Mouse (Mus musculus): Measurements from ENCODE around the gene Cfap74.

Cfap74 gene

DNA sequence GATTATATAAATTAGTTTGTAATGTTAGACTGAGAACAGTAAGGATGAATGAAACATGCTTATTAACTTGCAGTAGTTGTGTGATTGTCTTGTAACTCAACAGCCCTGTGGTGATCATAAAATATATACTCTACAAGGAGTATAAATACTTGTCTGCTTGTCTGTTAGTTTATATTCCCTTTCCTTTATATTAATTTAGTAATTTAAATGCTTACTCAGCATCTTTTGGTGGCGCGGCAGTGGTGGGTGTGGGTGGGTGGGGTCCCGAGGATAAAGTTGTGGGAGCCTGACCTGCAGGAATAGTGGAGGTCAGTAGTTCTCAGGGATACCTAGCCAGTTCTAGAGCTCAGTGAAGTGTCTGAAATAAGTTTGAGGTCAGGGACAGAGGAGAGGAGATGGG is 89.0 kb downstream of the Cfap74 start:
- DNase-seq (ENCODE audit: low spot score in 2 of 2): no peak

DNA sequence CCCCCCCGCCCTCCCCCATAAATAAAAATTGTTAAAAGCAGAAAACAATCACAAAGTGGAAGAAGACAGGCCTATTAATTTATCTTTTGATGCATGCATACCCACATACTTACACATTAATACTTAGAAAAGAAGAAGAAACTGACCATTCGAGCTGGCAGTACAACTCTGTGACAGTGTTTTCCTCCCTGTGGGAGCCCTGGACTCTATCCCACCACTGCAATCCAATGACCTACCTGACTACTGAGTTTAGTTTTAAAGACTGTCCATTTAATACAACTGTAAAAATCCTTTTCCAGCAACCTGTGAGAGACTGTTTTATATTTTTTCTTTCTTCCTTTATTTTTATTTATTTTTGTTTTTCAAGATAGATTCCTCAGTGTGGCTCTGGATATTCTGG is 92.1 kb downstream of the Cfap74 start:
- DNase-seq (ENCODE audit: low spot score in 2 of 2): no peak

DNA sequence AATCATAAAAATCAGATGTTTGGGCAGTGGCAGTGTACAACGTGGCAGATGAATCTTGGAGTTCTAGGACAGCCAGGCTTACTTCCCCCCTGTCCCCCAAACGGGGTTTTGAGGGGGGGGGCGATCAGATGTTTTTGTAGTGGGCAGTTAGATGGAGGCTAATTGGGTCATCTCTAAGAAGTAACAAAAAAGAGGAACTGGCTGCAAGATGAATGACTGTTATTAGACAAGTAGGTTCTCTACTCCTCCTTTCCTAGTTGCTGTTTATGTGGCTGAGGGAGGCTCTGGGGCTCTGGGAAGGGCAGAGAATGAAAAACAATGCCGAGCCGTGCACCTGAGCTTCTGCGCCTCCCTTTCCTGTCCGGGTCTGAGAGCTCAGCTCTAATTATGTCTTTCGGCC is 96.1 kb downstream of the Cfap74 start:
- DNase-seq (ENCODE audit: low spot score in 2 of 2): no peak

DNA sequence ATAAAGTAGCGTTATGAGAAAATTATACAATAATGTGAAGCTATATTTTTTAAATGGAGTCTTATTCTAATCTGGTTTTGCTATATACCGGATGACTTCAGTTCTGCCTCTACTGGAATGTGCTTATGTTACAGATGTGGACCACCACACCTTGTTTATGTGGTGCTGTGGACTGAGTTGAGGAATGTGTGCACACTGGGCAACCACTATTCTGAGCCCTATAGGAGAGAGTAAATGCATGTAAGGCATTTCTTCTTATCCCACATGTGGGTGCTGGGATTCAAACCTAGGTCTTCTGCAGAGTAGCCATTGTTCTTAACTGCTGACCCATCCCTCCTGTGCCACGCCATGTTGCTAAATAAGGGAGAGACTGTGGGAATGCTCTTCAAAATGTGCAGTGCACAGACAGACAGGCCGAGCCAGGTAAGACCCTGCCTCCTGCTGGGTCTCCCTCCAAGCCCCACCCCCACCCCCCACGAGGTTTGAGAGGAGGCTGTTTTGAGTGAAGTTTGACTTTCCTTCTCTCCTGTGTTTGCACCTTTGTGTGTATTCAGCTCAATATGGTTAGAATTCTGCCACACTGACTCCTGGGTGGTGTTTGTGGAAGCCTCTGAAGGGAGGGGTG is 96.8 kb downstream of the Cfap74 start:
- no peak for DNase-seq (ENCODE audit: low spot score in 2 of 2)

DNA sequence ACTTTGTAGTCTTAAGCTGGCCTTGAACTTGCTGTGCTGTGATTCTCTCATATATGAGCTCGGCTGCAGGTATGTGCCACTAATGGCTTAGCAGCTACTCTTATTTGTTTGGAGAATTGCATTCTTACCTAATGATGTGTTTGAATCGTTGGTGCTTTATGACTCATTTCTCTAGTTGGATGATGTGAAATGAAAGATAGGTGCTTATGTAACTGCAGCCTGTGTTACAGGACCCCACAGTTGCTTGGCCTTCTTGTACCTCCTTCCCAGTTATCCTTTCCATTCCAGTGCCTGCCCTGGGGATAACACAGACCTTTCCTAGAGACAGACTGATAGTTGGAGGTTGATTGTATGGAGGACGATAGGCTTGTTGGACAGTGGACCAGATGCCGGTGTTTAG is 99.6 kb downstream of the Cfap74 start:
- DNase-seq (ENCODE audit: low spot score in 2 of 2): no peak

DNA sequence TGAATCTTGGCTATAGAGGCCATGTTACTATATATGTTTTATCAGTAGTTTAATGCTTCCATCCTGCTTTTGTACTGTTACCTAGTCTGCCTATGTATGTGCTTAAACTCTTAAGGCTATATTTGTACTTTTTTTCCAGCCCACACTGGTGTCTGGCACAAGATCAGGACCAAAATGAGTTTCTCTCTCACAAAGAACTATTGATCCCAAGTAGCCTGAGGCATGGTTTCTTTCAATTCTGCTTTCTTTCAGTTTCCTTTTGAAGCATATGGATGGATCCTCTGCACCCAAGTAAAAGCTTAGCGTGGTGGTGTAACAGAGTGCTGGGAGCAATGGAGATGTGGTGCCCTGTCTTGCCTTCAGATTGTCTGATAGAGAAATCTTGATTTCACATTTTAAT is 102.0 kb downstream of the Cfap74 start:
- no peak for DNase-seq (ENCODE audit: low spot score in 2 of 2)

DNA sequence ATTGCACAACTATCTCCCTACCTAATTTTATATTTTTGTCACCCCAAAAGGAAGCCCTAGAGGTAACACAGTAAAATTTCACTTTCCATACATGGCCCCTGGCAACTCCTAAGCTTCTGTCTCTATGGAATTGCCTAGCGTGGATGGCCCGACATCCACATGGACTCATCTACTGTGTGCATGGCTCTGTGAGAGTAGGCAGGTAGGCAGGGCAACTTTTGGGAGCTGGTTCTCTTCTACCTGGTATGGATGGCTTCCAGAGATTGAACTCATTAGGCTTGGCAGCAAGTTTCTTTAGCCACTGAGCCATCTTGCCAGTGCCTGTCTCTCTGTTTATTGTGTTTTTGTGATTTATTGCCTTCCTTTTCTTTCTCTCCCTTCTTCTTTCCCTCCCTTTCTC is 105.8 kb downstream of the Cfap74 start:
- DNase-seq (ENCODE audit: low spot score in 2 of 2): no peak

All from cerebellum, postnatal 4 days (tissue).